Mouse (Mus musculus) CD4-positive helper T cell, adult 2 months (primary cell): ENCODE results near the gene Acat2.
A peak's percentile ranks its signal among the peaks of the same experiment; 100 is the strongest.
"Not testable (repeated sequence)": the region's sequence is repeated elsewhere in the genome, so short reads cannot be mapped to it uniquely, and the experiment has no call there.

Experiments
- DNase-seq: peaks from one replicate; pipeline ENCODE4 v3.0.0-alpha.2; 2012; ENCODE audit warnings: low read depth, missing footprints, low spot score

Acat2 gene

DNA sequence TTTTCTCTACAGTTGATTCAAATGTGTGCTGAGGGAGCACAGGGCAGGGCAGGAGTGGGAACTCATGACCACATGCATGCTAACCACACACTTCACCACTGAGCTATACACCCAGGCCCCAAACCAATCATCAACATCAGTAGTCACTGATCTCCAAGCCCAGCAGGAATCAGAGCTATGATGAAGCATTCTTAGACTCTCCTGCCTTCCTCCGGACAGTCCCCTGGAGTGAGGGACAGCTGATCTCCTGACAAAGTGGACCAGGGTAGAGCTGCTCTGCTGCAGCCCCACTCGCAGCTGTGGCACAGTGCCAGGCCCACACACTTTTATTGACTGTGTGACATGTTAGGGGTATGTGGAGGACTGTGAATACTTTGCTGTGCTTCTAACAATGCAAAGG lies 1.2 kb downstream of the Acat2 start:
- not testable (repeated sequence) for DNase-seq

DNA sequence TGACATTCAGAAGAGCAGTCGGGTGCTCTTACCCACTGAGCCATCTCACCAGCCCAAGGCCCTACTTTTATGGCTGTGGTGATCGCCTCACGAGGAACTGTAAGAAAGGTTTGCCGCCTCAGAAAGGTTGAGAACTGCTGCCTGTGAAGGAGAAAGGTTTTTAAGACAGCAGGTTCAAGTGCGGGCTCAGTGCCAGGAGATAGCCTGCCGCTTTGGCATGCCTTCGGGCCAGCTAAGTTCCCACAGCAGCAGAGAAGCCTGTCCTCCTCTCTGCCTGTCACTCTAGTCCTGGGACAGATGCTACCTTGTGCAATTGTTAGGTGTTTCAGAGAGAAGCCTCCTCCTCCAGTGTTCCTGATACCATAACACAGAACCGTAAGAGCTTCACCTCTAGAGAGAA lies 3.9 kb downstream of the Acat2 start:
- DNase-seq = no peak

DNA sequence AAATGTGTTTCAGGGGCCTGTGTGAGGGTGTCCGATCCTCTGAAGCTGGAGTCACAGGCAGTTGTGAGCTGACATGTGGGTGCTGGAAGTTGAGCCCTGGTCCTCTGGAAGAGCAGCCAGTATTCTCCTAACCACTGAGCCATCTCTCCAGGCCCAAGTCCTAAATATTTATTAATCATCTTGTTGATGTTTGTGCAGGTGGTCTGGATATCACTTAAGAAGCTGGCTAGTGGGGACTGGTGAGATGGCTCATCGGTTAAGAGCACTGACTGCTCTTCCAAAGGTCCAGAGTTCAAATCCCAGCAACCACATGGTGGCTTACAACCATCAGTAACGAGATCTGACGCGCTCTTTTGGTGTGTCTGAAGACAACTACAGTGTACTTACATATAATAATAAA lies 10.9 kb downstream of the Acat2 start:
- no peak for DNase-seq

DNA sequence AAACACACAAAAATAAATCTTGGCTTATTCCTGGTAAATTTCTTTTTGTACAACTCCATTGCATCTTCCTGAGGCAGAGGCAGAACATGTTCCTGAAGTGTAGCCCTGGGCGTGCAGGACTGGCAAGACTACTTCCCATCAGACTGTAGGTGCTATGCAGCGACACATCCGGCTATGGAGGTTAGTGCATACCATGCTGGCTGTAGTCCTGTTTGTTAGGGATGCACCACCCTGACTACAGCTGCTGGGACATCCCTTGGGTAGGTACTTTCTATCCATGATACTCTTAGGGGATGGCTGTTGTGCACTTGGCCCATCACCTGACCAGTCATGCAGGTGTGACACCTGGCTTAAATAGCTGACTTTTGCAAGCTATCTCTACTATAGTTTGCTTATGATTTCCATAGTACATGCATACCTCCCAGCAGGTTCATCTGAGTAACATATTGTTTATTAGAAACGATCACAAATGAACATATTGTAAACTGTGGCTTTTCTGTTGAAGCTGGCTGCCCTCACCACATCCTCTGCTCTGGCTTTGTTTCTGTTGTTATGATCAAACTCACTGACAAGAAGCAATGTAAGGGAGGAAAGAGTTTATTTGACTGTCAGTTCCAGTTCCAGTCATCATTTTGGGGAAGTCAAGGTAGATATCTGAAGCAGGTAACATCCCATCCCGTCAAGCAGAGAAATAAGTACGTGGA lies 17.9 kb downstream of the Acat2 start:
- DNase-seq = peak; percentile 43

DNA sequence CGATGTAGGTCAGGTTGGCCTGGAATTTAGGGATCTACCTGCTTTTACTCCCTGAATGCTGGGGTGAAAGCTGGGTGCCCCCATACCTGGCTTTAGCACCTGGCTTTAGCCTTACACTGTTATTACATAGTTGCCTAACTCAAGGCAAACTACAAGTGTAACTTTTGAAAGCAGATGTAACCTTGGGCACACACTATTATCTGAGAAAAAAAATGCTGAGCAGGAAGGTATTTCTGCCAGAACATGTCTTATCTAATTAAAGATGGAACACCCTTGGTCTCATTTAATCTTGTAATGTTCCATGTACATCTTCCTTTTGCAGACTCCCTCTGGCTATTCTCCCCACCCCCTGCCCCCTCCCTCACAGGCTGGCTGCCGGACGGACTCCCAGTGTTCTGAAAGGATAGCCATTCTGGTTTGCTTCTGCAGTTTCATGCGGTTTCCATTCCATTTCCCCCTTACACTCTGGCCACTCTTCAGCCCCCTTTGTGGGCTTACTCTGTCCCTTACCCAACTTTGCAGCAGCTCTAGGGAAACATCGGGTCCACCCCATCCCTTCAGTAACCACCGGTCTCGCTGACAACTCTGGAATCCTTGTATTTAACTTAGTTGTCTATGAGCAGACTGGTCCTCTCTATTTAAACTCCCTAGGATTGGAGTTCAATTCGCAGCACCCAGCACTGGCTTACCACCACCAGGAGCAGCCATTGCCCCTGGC lies 18.8 kb downstream of the Acat2 start:
- no peak for DNase-seq

DNA sequence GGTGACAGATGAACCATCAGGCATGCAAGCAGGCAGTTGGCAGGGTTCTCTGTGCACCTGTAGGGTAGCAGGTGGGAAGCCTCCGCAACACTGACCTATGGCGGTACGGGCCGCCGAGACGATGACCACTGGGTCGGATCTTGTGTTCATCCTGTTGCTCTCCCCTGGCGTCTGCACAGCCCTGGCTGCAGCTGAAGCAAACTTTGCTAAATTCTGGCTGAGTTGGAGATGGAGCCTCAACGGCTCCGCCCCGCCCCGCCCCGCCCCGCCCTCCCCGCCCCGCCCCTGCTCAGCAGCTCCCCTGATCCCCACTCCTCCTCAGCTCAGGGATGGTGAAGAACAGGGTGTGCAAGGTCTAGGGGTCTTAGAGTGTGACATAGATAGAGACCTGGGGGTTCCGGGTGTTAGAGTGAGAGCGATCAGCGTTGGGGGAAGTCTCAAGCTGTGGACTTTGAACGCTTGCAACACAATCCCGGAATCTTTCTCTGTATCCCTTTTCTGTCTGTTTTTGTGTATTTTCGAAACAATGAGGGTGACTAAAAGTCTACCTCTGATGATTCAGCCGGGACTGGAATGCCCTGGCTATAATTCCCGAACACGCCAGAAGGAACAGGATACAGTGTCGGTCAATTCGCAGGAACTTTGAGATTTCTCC lies 20.3 kb downstream of the Acat2 start, which contains the start of gene Acat3:
TSS of gene Acat3 (minus strand) at position 450 of the 655 bp plus-strand sequence.
- no peak for DNase-seq

DNA sequence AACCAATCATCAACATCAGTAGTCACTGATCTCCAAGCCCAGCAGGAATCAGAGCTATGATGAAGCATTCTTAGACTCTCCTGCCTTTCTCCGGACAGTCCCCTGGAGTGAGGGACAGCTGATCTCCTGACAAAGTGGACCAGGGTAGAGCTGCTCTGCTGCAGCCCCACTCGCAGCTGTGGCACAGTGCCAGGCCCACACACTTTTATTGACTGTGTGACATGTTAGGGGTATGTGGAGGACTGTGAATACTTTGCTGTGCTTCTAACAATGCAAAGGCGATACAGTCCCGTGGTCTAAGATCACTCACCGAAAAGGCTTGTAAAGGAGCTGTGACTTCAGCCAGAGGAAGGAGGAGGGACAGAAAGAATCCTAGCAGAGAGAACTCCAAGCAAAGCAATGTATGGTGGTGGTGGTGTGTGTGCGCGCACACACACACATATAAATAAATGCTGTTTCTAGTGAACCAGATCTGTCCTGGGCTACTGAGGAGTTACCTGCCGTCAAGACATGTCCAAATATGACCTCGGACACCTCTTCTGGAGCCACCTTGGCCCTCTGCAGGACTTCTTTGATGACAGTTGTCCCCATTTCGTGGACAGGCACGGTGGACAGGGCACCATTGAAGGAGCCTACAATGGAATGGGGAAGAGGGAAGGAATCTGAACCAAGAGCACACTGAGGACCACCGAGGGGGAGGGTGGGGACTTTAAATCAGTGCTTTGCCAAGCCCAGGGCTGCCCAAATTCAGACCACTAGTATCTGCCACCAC lies 21.0 kb downstream of the Acat2 start:
- not testable (repeated sequence) for DNase-seq

DNA sequence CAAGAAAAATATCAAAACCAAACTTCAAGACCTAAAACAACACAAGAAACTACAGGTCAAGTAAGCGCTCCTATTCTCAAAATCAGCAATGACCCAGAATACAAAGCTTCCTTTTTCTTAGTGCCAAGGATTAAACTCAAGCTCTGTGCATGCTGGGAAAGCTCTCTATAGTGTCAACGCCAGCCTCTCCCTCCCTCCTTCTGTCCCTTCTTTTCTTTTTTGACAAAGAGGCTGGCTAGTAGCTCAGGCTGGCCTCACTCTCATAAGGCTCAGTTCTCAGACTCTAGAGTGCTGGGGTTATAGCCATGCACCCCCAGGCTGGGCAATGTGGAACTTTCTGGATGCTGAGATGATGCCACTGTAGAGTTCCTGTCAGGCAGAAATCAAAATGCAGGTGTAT lies 22.5 kb downstream of the Acat2 start:
- DNase-seq = no peak

DNA sequence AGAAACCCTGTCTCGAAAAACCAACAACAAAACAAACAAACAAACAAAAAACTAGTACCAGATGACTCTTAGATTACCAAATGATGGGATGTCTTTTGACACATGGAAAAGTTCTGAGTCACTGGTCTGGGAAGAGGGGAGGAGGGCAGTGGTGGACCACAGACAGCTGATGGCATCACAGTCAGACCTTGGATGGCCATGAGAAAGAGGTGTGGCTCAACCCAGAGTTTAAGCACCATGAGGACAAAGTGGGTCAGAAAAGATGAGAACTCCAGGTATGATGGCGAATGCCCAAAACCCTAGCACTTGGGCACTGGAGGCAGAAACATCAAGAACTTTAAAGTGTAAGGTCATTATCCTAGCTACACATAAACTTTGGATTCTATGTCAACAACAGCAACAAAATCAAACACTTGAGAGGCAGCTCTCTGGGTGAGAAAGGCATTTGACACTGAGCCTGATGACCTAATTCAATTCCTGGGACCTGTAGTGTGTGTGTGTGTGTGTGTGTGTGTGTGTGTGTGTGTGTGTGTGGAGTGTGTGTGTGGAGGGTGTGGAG lies 23.1 kb downstream of the Acat2 start:
- no peak for DNase-seq

DNA sequence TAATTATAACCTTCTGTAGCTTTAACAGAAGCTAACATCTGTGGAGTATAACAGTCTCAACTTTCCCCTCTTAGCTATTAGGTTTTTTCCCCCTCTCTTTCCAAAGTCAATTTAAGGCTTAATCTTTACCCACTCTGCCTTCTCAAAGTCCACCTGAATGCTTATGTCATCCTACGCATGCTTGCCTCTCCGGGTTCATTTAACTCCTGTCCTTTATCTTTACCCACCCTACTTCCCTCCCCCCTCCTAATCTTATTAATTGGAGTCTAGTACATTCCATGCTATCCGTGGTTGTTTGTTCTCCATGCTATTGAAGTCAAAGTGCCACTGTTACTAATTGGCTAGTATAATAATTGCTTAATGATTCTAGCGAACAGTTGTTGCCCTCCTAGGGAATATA lies 24.8 kb downstream of the Acat2 start:
- no peak for DNase-seq

DNA sequence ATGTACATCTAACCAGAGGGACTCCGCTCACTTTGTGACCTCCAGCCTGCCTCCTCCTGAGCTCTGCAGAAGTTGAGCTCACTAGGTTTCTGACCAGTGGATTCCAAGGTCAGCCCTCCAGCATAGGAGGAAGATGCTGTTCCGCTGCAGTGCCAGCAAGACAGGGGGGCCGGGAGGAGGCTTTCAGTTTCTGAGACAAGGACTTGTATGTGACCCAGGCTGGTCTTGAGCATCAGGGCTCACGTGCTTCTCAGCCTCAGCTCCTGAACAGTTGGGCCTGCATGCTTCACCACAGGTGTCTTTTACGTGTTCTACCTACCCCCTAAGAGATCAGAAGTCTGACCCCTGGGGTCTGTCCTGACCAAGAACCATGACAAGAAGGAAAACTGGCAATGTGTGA lies 29.0 kb downstream of the Acat2 start:
- DNase-seq = not testable (repeated sequence)

DNA sequence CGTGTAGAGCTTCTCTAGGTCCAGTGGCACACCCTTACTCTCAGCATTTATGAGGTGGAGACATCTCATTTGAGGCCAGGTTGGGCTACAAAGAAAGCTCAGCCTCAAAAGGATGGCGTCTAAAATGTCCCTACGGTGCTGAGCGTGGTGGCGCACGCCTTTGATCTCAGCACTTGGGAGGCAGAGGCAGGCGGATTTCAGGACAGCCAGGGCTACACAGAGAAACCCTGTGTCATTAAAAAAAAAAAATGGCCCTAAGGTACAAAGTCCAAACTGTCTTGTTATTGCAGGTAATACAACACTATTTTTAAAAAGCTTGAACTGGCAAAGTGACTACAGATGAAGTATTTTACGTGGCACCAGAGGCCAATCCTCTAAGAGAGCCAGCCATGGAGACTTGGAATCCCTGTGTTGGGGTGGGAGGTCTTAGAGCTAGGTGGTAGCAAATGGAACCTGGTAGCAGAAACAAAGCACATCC lies 34.8 kb downstream of the Acat2 start:
- DNase-seq = no peak

DNA sequence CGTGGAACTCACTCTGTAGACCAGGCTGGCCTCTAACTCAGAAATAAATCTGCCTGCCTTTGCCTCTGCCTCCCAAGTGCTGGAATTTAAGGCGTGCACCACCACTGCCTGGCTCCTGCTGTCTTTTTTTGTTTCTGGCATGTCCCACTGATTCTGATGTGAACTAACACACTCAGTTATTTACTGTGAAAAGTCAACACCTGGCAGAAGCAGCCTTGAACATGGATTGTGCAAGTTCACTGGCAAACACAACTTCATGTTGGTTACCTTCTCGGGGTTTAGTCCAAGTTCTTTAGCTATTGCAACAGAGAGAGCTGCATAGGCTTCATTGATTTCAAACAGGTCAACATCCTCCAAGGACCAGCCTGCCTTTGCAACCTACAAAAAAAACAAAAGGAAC lies 35.5 kb downstream of the Acat2 start:
- DNase-seq = no peak

DNA sequence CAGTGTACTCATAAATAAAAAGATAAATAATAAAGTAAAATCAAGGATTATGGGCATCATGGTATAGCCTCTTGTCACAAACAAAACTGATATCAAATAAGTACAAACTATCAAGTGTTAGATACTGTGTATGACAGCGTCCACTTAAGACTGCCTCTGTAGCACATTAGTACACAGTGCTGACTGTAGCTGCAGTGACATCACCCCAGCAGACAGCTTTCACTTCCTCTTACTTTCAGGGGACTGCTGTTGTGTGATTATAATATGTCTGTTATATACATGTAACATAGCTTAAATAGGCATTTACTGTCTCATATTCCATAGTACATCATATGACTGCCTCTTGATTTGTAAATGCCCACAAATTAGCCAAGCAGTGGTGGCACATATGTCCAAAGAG lies 39.5 kb downstream of the Acat2 start:
- no peak for DNase-seq

DNA sequence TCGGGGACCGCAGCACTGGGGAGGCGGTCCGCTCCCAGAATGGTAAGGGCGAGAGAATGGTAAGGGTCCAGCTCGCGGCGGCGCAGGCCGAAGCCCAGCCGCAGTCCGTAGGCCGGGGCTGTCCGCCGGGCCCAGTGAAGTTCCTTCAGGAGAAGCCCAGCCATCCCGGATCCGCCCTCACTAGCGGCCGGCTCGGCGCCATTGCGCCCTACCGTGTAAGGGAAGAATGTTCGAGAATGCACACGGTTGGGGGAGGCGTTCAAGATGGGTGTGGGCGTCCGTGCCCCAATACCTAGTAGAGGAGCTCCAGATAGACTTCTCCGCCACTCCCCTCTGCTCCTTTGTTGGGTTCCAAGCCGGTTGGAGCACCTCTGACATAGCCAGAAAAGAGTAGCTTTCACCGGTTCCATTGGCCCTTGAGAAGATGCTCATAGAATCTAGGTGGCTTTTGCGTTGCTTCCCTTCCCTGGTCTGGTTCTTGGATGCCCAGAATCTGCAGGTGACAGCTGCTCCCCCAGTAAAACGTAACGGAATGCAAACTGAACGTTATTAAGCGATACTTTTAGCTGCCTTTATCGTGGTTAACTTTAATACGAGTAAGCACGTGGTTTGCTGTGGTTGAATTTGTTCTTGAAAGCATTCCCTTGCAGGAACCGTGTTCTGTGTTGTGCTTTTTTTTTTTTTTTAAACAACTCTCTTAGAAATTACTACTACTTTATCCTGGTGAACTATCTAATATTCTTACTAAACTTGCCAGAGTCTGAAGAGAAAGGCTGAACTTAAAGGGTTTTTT lies 43.8 kb downstream of the Acat2 start:
- DNase-seq = peak; percentile 82

DNA sequence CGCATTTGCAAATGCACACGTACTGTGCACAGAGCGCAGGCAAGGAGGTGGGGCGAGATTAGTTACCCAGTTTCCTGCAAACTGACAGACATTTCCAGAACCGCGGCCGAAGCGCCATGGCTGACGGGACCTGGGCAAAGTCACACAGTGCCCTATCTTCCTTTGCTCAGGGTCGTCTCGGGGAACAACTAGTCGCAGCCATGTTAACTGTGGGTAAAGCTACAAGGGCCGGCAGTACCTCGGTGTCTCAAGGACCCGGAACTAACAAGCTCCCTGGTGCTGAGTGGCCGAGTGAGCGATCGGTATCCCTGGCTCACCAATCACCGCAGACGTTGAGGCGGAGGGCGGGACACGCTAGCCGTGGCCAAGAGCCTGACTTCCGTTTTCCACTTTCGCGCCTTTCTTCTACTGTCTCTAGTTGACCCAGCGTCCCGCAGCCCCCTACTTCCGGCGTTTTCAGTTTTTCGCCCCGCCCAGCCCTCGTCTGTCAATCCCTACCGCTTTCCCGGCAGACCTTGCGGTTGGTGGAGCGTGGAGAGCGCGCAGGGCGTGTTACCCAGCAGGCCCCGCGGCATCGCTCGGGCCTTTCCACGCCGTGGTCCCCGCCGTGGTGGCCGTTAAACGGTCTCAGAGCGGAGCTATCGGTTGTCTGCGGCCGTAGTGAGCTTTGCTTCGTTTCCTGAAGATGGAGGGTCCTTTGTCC lies 44.5 kb downstream of the Acat2 start, which contains the start of gene Mrpl18:
TSS of gene Mrpl18 (minus strand) at position 465 of the 703 bp plus-strand sequence.
- peak; percentile 99 for DNase-seq

DNA sequence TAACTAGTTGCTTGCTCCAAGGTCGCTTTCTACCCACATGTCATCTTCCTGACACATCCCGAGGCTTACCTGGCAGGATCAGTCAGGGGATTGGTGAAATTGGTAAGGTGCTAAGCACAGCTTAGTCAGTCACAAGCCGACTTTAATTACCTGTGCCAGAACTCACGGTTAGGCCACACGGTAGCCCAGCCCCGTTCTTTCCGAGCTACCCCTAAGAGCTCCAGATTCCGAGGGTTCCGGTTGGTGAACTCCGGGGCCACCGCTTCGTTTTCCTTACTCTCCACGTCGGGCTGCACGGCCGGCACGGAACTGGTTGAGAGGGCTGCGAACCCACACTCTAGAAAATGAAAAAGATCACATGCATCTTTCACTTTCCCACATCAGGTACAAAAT lies 45.1 kb downstream of the Acat2 start, which contains the start of gene Tcp1:
TSS of gene Tcp1 (plus strand) at position 214 of the 393 bp plus-strand sequence.
- DNase-seq = no peak

DNA sequence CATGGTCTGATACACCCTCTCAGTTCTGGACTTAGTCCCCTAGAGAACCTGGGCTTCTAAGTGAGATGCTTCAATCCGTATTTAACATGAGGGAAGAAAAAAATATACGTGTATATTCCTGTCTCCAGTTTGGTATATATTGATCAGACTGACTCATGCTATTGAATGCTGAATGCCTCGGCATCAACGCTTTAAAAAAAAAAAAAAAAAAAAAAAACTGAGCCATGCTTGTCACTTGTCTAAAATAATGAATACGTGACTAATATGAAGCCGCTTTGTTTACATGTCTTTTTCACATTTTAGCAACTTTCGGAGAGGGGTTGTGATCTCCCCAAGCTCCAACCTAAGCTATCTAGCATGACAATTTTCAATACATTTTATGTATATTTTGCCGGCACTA lies 50.2 kb downstream of the Acat2 start:
- no peak for DNase-seq

DNA sequence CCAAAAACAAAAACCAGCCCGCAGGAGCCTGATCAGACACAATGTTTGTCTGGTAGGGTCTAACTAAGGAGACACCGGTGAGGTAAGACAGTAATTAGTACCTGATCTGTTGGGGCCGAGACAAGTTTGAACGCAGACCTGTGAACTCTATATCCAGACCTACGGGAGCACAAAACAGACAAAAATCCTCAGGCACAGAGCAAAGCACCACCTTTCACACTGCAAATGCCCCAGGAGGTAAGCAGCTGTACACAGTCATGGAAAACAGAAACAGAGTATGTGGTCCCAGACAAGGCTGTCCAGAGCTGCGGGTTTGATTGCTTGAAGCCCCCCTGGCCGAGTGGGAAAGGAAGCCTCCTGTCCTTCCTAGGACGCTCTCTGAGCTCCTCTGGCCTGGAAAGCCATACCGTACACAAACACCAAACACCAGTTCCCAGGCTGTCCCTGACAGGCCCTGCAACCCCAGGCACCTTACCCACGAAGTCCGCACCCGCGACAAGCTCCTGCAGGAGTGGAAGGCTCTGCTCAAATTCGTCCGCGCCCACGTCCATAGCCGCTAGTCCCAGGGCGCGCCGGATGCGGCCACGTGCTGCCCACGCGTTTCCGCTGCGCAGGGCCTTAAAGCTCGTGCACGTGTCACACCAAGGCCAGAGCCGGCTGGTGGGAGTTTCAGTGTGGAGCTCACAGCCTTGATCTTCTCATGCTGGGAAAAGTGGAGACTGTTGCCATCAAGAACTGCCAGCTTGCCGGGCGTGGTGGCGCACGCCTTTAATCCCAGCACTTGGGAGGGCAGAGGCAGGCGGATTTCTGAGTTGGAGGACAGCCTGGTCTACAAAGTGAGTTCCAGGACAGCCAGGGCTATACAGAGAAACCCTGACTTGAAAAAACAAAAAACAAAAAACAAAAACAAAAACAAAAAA lies 50.9 kb downstream of the Acat2 start, which contains the start of gene Pnldc1:
TSS of gene Pnldc1 (minus strand) at position 870 of the 920 bp plus-strand sequence.
- no peak for DNase-seq
